Mouse (Mus musculus) thymus, postnatal 25 days (tissue): ENCODE data around the gene Ica1.

ENCODE experiments used
- DNase-seq: peaks from one replicate; pipeline ENCODE4 v3.0.0; 2022

Ica1 gene

GRCm38 (mm10) chr6:8638899-8639298, 139.4 kb downstream of the Ica1 start:
- no peak for DNase-seq

DNA sequence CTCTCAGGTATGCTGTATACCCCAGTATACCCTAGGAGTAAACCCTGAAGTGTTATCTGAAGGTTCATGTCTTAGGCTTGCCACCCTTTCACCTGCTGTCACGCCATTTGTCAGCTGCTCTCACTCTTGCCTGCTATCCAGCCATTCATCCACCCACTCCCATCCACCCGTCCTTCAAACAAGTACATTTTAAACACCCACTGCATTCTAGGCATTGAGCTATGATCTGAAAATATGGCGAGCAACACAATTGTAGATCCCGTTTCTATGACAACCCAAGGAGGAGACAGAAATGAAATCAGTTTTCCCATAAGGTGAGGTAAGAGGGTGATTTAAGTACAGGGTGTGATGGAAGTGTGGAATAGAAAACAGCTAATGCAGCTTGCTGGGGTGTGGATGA, 140.2 kb downstream of the Ica1 start:
- DNase-seq: no peak

- DNase-seq: no peak
These were observed 145.6 kb downstream of the Ica1 start for GRCm38 (mm10) chr6:8632701-8633100.

GRCm38 (mm10) chr6:8631986-8632632, 146.2 kb downstream of the Ica1 start:
- DNase-seq: no peak

DNA sequence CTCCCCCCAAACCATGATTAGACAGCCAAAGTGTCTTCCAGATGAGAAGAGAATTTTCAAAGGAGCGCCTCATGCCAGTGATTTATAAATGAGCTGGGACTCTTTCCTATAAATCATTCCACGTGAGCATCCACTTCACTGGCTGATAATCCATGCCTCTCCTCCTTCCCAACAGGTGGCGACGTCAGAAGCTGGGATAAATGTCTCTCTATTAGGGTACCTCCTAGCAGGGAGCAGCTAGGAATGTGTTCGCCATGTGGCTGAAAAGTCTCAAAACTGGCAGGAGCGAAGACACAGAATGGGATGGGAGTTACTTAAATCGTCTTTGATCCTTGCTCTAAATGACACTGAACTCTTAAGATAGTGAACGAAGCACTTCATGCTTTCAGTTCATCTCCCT, 146.9 kb downstream of the Ica1 start:
- no peak for DNase-seq

- no peak for DNase-seq
These were observed 147.8 kb downstream of the Ica1 start for GRCm38 (mm10) chr6:8630531-8630930.

DNA sequence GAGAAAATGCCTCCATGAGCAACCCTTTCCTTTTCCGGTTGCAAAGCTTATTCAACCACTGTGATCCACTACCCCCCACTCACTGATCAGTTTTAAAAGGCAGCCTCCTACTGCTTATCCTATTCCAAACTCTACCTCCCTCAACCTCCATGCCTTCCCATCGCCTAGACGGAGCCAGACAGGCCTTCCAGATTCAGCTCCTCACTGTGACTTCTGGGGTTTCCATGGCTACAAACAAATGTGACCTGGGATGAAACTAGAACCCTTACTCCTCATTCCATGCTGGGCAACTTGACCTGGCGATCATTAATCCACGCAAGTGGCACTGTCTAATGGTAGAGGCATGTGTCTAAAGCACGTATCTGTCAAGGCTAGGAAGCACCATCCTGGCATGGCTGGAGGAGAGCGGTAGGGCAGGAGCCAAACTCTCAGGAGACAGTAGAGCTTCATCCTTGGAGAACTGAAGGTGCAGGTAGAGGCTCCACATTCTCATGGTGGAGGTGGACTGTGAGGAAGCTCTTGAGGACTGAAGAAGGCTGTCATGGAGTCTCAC, 149.5 kb downstream of the Ica1 start:
- no peak for DNase-seq

GRCm38 (mm10) chr6:8628226-8628625, 150.1 kb downstream of the Ica1 start:
- DNase-seq: no peak

DNA sequence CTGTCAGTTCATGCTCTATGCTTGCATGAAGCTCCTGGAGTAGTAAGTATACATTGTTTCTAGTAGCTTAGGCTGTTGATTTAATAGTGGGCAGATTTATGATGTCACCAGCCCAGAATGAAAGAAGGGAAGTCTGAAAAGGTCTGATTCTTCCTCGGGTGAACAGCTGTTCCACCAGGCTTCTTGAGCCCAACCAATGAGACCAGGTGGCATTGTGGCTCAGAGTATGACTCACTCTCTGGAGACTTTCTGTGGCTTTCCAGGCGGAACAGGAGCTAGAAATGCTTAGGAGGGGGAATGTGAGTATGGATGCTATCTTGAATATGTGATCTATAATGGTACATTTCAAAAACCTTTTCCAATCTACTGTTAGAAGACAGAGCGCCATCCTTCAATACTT, 155.2 kb downstream of the Ica1 start:
- no peak for DNase-seq

GRCm38 (mm10) chr6:8619582-8620350, 158.5 kb downstream of the Ica1 start:
- no peak for DNase-seq

DNA sequence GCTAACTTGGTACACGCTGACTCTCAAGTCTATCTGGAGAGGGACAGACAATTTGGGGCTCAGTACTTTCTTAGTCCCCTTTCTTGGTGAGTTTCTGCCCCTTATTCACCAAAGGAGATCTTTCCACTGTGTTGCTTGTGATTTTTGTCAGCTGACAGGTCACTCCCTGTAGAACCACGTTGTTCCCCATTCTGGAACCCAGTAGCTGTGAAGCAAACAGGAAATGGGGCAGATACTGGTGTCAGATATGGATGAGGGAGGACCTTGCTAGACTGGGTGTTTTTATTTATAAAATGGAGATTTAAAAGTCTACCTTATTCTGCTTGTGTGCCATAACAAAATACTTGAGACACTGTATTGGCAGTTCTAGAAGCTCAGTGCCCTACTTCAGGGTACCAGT, 160.9 kb downstream of the Ica1 start:
- no peak for DNase-seq

GRCm38 (mm10) chr6:8591665-8592064, 186.6 kb downstream of the Ica1 start:
- no peak for DNase-seq

DNA sequence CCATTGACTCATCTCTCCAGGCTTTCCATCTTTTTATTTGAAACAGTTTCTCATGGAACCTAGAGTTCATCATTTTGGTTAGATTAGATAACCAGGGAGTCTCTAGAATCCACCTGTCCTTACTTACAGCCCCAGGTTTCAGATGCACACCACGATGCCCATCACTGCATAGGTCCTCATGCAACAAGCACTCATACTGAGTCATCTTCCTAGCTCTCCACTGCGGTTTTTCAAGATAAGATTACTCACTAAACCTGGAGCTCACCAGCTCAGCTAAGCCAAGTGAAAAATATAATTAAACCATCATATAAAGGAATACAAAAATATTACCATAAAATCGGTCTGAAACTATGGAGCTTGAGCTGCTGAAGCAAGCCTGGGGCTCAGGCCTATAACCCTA, 194.4 kb downstream of the Ica1 start:
- no peak for DNase-seq

DNA sequence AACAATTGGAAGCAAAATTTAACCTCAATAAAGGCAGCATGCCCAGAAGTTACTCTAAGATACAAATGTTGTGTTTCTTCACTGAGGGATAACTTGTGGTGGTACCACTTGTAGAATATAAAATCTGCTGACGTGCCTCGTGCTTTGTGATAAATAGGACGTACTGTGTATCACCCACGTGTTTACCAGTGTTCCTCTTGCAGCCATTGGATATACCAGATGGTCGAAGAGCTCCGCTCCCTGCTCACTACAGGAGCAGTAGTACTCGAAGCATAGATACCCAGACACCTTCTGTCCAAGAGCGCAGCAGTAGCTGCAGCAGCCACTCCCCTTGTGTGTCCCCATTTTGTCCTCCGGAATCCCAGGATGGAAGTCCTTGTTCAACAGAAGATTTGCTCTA, 195.9 kb downstream of the Ica1 start:
- DNase-seq: no peak
